ENCODE assay signal across 8 mouse cellular contexts in the genomic region with DNA sequence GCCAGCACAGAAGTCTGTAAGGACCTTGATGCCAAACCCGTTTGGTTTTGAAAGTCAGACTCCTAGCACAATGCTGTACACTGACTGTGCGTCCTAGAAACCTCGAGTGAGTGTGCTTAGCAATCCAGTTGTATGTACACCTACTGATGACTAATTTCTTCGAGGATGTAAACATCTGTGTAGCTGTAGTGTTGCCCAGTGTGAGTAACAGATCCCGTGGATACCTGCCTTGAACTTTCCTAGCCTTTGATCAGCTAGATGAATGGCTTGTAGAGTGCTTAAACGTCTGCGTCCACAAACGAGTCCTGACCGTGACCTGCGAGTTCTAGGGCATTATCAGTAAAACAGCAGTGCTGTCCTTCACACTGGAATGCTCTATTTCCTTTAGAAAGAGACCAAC. TPM values are rescaled to one million over a fixed set of nuclear protein-coding genes. Genes with fewer than 3 reads are reported as not detected.
DNase-seq lines count a peak whose midpoint lies in the region; ATAC-seq lines count a peak whose summit lies in the region.

No protein-coding gene starts in this region.

- H3K27ac ChIP-seq in heart, embryonic 15.5 days, result peak overlapping the region; percentile 99
- H3K27ac ChIP-seq in hindbrain, embryonic 12.5 days, result no peak overlapping the region
- no peak overlapping the region for H3K27ac ChIP-seq in midbrain, embryonic 13.5 days

- 9% methylated on average over 10 of the region's 10 CpGs for WGBS in heart, embryonic 15.5 days
- WGBS in hindbrain, embryonic 12.5 days, result 29% methylated on average over 10 of the region's 10 CpGs
- WGBS in midbrain, embryonic 13.5 days, result 30% methylated on average over 10 of the region's 10 CpGs

- intact Hi-C loops in heart, postnatal 25 days (cut with DNase I), result no loop called here

- no peaks in the 10 kb centered on the region for H3K27me3 ChIP-seq in heart, embryonic 15.5 days
- H3K27me3 ChIP-seq in hindbrain, embryonic 12.5 days, result no peaks in the 10 kb centered on the region
- H3K27me3 ChIP-seq in midbrain, embryonic 13.5 days, result no peaks in the 10 kb centered on the region

- peak overlapping the region; percentile 90 for H3K4me3 ChIP-seq in heart, embryonic 15.5 days
- H3K4me3 ChIP-seq in hindbrain, embryonic 12.5 days, result peak overlapping the region; percentile 100
- peak overlapping the region; percentile 97 for H3K4me3 ChIP-seq in midbrain, embryonic 13.5 days (replicated peaks)

- H3K36me3 ChIP-seq in heart, embryonic 15.5 days, result no peaks in the 10 kb centered on the region
- 0 out of 2 replicates have a peak, but pooled peaks cover 5% of the 10 kb centered on the region for H3K36me3 ChIP-seq in hindbrain, embryonic 12.5 days
- H3K36me3 ChIP-seq in midbrain, embryonic 13.5 days, result peaks cover 6% of the 10 kb centered on the region; the same call in 1 of the 2 replicates

- H3K9ac ChIP-seq in heart, embryonic 15.5 days, result peak overlapping the region; percentile 91
- H3K9ac ChIP-seq in hindbrain, embryonic 12.5 days, result peak overlapping the region; percentile 100
- peak overlapping the region; percentile 99 for H3K9ac ChIP-seq in midbrain, embryonic 13.5 days (replicated peaks)

- no peak for ATAC-seq in heart, embryonic 15.5 days (replicated peaks; ENCODE audit: insufficient number of reproducible peaks, insufficient read depth, low FRiP score, low read depth)
- ATAC-seq in hindbrain, embryonic 12.5 days (ENCODE audit: low FRiP score), result no peak
- no peak for ATAC-seq in midbrain, embryonic 13.5 days

- peaks cover 45% of the 10 kb centered on the region for H3K4me1 ChIP-seq in heart, embryonic 15.5 days (replicated peaks)
- H3K4me1 ChIP-seq in hindbrain, embryonic 12.5 days, result peaks cover 35% of the 10 kb centered on the region
- peaks cover 48% of the 10 kb centered on the region for H3K4me1 ChIP-seq in midbrain, embryonic 13.5 days (replicated peaks)

- H3K9me3 ChIP-seq in heart, embryonic 15.5 days (replicated peaks), result no peaks in the 10 kb centered on the region
- H3K9me3 ChIP-seq in hindbrain, embryonic 12.5 days (replicated peaks), result no peaks in the 10 kb centered on the region
- H3K9me3 ChIP-seq in midbrain, embryonic 13.5 days, result no peaks in the 10 kb centered on the region

- peak overlapping the region; percentile 85 for H3K4me2 ChIP-seq in heart, embryonic 15.5 days
- H3K4me2 ChIP-seq in hindbrain, embryonic 12.5 days (replicated peaks), result peak overlapping the region; percentile 92
- peak overlapping the region; percentile 88 for H3K4me2 ChIP-seq in midbrain, embryonic 13.5 days (replicated peaks)

- no peak for DNase-seq in heart, postnatal 25 days (ENCODE audit: low spot score)
- DNase-seq in T-cell, adult 2 months (ENCODE audit: low spot score), result peak; percentile 24
- no peak for DNase-seq in ovary, postnatal 14 days (ENCODE audit: low spot score)
- no peak for DNase-seq in right cerebral cortex, adult 2 months (ENCODE audit: low spot score in 2 of 2)
- no peak for DNase-seq in layer of hippocampus, postnatal 14 days (ENCODE audit: low spot score in 2 of 2)

RNA-seq across cellular contexts. Expression of gene Zbtb2, which starts 1.1 kb away (rescaled TPM):
- 7.8 and 9.8 TPM in 2 replicates for polyA plus RNA-seq in heart, embryonic 15.5 days (2015; fragmentation: Nextera tagmentation; extraction: Ambion mirVana)
- 1 to 10 TPM; 6.0 to 6.3 TPM for total RNA-seq in heart, postnatal 25 days (2021)
- 18.1 and 19.3 TPM in 2 replicates for polyA plus RNA-seq in hindbrain, embryonic 12.5 days (2016; fragmentation: Nextera tagmentation; extraction: Ambion mirVana)
- 18.6 and 18.7 TPM in 2 replicates for polyA plus RNA-seq in midbrain, embryonic 13.5 days (2015; fragmentation: Nextera tagmentation; extraction: Ambion mirVana)
- total RNA-seq in layer of hippocampus, postnatal 14 days (2021), result 10 to 100 TPM in 1 of 2 experiments, 1 to 10 TPM in 1; 9.9 to 10.6 TPM

RNA-seq across cellular contexts. Expression of gene Rmnd1, which starts 43.2 kb away (rescaled TPM):
- 93.3 and 93.4 TPM in 2 replicates for polyA plus RNA-seq in heart, embryonic 15.5 days (2015; fragmentation: Nextera tagmentation; extraction: Ambion mirVana)
- total RNA-seq in heart, postnatal 25 days (2021), result 10 to 100 TPM; 52.3 to 58.5 TPM
- 45.4 and 52.6 TPM in 2 replicates for polyA plus RNA-seq in hindbrain, embryonic 12.5 days (2016; fragmentation: Nextera tagmentation; extraction: Ambion mirVana)
- polyA plus RNA-seq in midbrain, embryonic 13.5 days (2015; fragmentation: Nextera tagmentation; extraction: Ambion mirVana), result 51.3 and 53.7 TPM in 2 replicates
- 10 to 100 TPM; 24.0 to 27.4 TPM for total RNA-seq in layer of hippocampus, postnatal 14 days (2021)

RNA-seq across cellular contexts. Expression of gene Armt1, which starts 43.2 kb away (rescaled TPM):
- 14.0 and 14.6 TPM in 2 replicates for polyA plus RNA-seq in heart, embryonic 15.5 days (2015; fragmentation: Nextera tagmentation; extraction: Ambion mirVana)
- total RNA-seq in heart, postnatal 25 days (2021), result 1 to 10 TPM; 7.1 to 8.5 TPM
- polyA plus RNA-seq in hindbrain, embryonic 12.5 days (2016; fragmentation: Nextera tagmentation; extraction: Ambion mirVana), result 20.8 and 21.4 TPM in 2 replicates
- polyA plus RNA-seq in midbrain, embryonic 13.5 days (2015; fragmentation: Nextera tagmentation; extraction: Ambion mirVana), result 16.3 and 18.2 TPM in 2 replicates
- total RNA-seq in layer of hippocampus, postnatal 14 days (2021), result 10 to 100 TPM; 13.5 to 15.6 TPM
